Mouse (Mus musculus) megakaryocyte progenitor cell, adult 5-6 weeks (primary cell): Measurements from ENCODE around the gene Wdcp. TPM values are rescaled to one million over a fixed set of nuclear protein-coding genes. Genes with fewer than 3 reads are reported as not detected.

Source experiments
- total RNA-seq, 2 experiments: library from RNA; stranded (forward) in 1 of 2; stranded (reverse) in 1 of 2; fragments of 157-497, 149-512 nt in 1 of 2; fragments of 200-1000 nt in 1 of 2; gene quantifications; 2 replicates each; pipeline versions ENCODE4 v1.2.3 to v1.2.4; 2015 to 2017

Gene Wdcp
- total RNA-seq, 2 experiments from 2014 or later, result 6.7 to 19.2 TPM

Other genes starting within 250 kb of the Wdcp start
- 0.05 and 0.30 TPM in 2 replicates for gene Fam228a, start 104.9 kb upstream of the Wdcp start, total RNA-seq (2015)
- 1.2 TPM in 1 of 2 replicates, not detected in the other for gene Fam228a, start 104.9 kb upstream of the Wdcp start, total RNA-seq (2017)
- gene Pfn4, start 74.3 kb upstream of the Wdcp start, total RNA-seq (2015), result 0.54 and 2.7 TPM in 2 replicates
- not detected in 2 replicates for gene Pfn4, start 74.3 kb upstream of the Wdcp start, total RNA-seq (2017)
- 0.76 and 3.9 TPM in 2 replicates for gene Fam228b, start 74.0 kb upstream of the Wdcp start, total RNA-seq (2015)
- gene Fam228b, start 74.0 kb upstream of the Wdcp start, total RNA-seq (2017), result 1.2 and 7.4 TPM in 2 replicates
- gene Sf3b6, start 25.8 kb upstream of the Wdcp start, total RNA-seq (2015), result 258 and 286 TPM in 2 replicates
- gene Sf3b6, start 25.8 kb upstream of the Wdcp start, total RNA-seq (2017), result 158 and 165 TPM in 2 replicates
- 19.2 and 21.3 TPM in 2 replicates for gene Fkbp1b, start 1.7 kb upstream of the Wdcp start, total RNA-seq (2015)
- 12.3 and 18.4 TPM in 2 replicates for gene Fkbp1b, start 1.7 kb upstream of the Wdcp start, total RNA-seq (2017)
- 10.6 and 20.0 TPM in 2 replicates for gene Mfsd2b, start 31.1 kb downstream of the Wdcp start, total RNA-seq (2015)
- 6.2 and 14.6 TPM in 2 replicates for gene Mfsd2b, start 31.1 kb downstream of the Wdcp start, total RNA-seq (2017)
- 18.3 and 20.9 TPM in 2 replicates for gene Ubxn2a, start 64.4 kb downstream of the Wdcp start, total RNA-seq (2015)
- gene Ubxn2a, start 64.4 kb downstream of the Wdcp start, total RNA-seq (2017), result 42.5 and 43.5 TPM in 2 replicates
- gene Atad2b, start 74.0 kb downstream of the Wdcp start, total RNA-seq (2015), result 54.1 and 65.0 TPM in 2 replicates
- gene Atad2b, start 74.0 kb downstream of the Wdcp start, total RNA-seq (2017), result 33.5 and 40.0 TPM in 2 replicates